Mouse (Mus musculus) cerebellum, adult 2 months (tissue): ENCODE measurements around the gene Vwa1.

Experiments used
- CTCF ChIP-seq: fragments of 200-500 bp; IDR thresholded peaks from 2 replicates; pipeline ENCODE4 v1.5.1; 2011; ENCODE audit warnings: low read depth, mild to moderate bottlenecking, control low read depth, low read length, moderate library complexity, borderline replicate concordance; ENCODE audit not compliant: insufficient read depth
- POLR2A ChIP-seq: fragments of 200-500 bp; IDR thresholded peaks from 2 replicates; pipeline ENCODE4 v1.6.1; 2011; ENCODE audit warnings: low read length, control low read depth, borderline replicate concordance; ENCODE audit not compliant: insufficient read depth

DNA sequence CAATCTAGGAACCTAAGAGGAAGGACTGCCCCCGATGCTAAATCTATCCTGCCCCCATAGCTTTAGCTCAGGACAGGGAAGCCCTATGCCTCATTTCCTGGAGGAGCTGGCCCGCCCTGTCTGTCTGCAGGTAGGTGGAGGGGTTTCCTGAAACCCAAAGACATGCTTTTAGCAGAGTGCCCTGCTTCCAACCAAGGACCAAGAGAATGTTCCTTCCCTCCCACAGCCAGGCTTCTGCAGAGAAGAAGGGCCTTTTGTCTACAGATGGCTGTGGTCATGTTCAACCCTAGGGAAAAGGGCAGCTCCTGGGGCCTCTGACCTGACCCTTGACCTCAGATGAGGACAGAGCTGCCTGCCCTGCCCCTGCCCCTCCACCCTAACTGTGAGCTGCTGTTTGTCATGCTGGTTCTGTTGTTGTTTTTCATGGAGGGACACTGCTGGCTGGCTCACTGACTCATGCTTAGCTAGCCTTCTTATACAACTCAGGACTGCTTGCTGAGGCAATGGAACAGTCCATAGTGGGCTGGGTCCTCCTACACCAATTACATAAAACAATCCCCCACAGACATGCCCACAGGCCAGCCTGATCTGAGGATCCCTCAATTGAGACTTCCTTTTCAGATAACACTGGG is 2.3 kb upstream of the Vwa1 start:
- TF ChIP-seq POLR2A (no peak), CTCF (no peak)
